Mouse (Mus musculus) stomach, postnatal 0 days (tissue): ENCODE data around the gene Tspan15. TPM values are rescaled to one million over a fixed set of nuclear protein-coding genes. Genes with fewer than 3 reads are reported as not detected.

Experiments
- ATAC-seq: fragments of 200-750 bp; cut with Nextera tagmentation; 2 replicates; pipeline ENCODE4 v1.8.0; 2017; ENCODE audit not compliant: low FRiP score, low TSS enrichment
- DNase-seq: peaks from one replicate; pipeline ENCODE4 v3.0.0-alpha.2; 2016; ENCODE audit warnings: low spot score
- H3K27ac ChIP-seq: fragments of 300-500 bp; sonication (generic); replicated peaks from 2 replicates; pipeline ENCODE4 v1.5.1; 2014; ENCODE audit warnings: mild to moderate bottlenecking, control low read depth
- H3K27me3 ChIP-seq: fragments of 300-500 bp; sonication (generic); 2 replicates; pipeline ENCODE4 v1.6.1; 2014; ENCODE audit warnings: low read length; ENCODE audit not compliant: control insufficient read depth, insufficient read depth
- H3K36me3 ChIP-seq: fragments of 300-500 bp; sonication (generic); 2 replicates; pipeline ENCODE4 v1.6.1; 2014; ENCODE audit warnings: low read length, mixed read lengths; ENCODE audit not compliant: control insufficient read depth, insufficient read depth
- H3K4me1 ChIP-seq: fragments of 300-500 bp; sonication (generic); replicated peaks from 2 replicates; pipeline ENCODE4 v1.6.1; 2014; ENCODE audit warnings: antibody characterized with exemption; ENCODE audit not compliant: control insufficient read depth, insufficient read depth
- H3K4me2 ChIP-seq: fragments of 300-500 bp; sonication (generic); replicated peaks from 2 replicates; pipeline ENCODE4 v1.6.1; 2014; ENCODE audit warnings: low read depth, mild to moderate bottlenecking, control low read depth, moderate library complexity
- H3K4me3 ChIP-seq: fragments of 300-500 bp; sonication (generic); 2 replicates; pipeline ENCODE4 v1.5.1; 2014; ENCODE audit warnings: low read depth, low read length, control low read depth
- H3K9ac ChIP-seq: fragments of 300-500 bp; sonication (generic); 2 replicates; pipeline ENCODE4 v1.6.1; 2014; ENCODE audit warnings: mild to moderate bottlenecking, low read length, control low read depth, mixed read lengths
- H3K9me3 ChIP-seq: fragments of 300-500 bp; sonication (generic); 2 replicates; pipeline ENCODE4 v1.6.1; 2016; ENCODE audit warnings: low read length; ENCODE audit not compliant: control insufficient read depth
- CTCF ChIP-seq: IDR thresholded peaks from 2 replicates; pipeline ENCODE4 v1.5.1; 2016; ENCODE audit warnings: antibody characterized with exemption, low read depth, mild to moderate bottlenecking, moderate library complexity
- EP300 ChIP-seq: optimal IDR thresholded peaks from 2 replicates; pipeline ENCODE3; 2016; ENCODE audit warnings: antibody characterized with exemption
- WGBS: fragments of 180-500 bp; shearing (Covaris S2); extraction: QIAGEN DNeasy Blood & Tissue Kit; methylation state at CpG from one replicate; pipeline ENCODE4 v1.1.7; 2014; 5-methylcytosine and 5-hydroxymethylcytosine counted together
- polyA plus RNA-seq: library from polyadenylated mRNA; unstranded; fragments of >200 nt; fragmentation: Nextera tagmentation; extraction: Ambion mirVana; gene quantifications from 2 replicates; pipeline ENCODE4 v1.2.1, GENCODE M21; 2015

Tspan15 gene
- 97.4 and 112 TPM in 2 replicates for polyA plus RNA-seq

GRCm38 (mm10) chr10:62230708-62231394 is at the start of gene Tspan15:
Gene Tspan15, minus strand, starts transcription at chr10:62231251.
- TF ChIP-seq CTCF (no peak), EP300 (no peak)
- peak; percentile 98 for DNase-seq
- Histone ChIP-seq H3K36me3 (no peaks in the 10 kb centered on the region), H3K4me3 (peak within 1 kb of the TSS; percentile 71), H3K9me3 (no peaks in the 10 kb centered on the region), H3K9ac (peak within 1 kb of the TSS; percentile 76), H3K27me3 (no peaks in the 10 kb centered on the region), H3K4me1 (no peaks in the 10 kb centered on the region), H3K27ac (peak within 1 kb of the TSS; percentile 73), H3K4me2 (peak within 1 kb of the TSS; percentile 78)
- peak; percentile 95 for ATAC-seq
- WGBS = 1% methylated on average over 47 of the region's 59 CpGs

GRCm38 (mm10) chr10:62279671-62280070 is 48.6 kb upstream of the Tspan15 start:
- DNase-seq (no peak), ATAC-seq (no peak)
- Histone ChIP-seq H3K4me1 (no peaks in the 10 kb centered on the region), H3K9me3 (no peaks in the 10 kb centered on the region), H3K27me3 (no peaks in the 10 kb centered on the region), H3K9ac (no peak overlapping the region), H3K4me2 (no peak overlapping the region), H3K36me3 (peaks cover 16% of the 10 kb centered on the region), H3K27ac (peak overlapping the region; percentile 56; the same call in 1 of the 2 replicates), H3K4me3 (no peak overlapping the region)
- no peak for TF ChIP-seq EP300
- TF ChIP-seq CTCF = no peak
- WGBS = 42% methylated on average over 4 of the region's 4 CpGs

GRCm38 (mm10) chr10:62279066-62279465 is 48.0 kb upstream of the Tspan15 start:
- 73% methylated on average over 2 of the region's 3 CpGs for WGBS
- Histone ChIP-seq H3K27me3 (no peaks in the 10 kb centered on the region), H3K4me2 (no peak overlapping the region), H3K9ac (no peak overlapping the region), H3K27ac (peak overlapping the region; percentile 63), H3K36me3 (peaks cover 20% of the 10 kb centered on the region), H3K4me1 (no peaks in the 10 kb centered on the region), H3K9me3 (no peaks in the 10 kb centered on the region), H3K4me3 (no peak overlapping the region)
- ATAC-seq = no peak
- TF ChIP-seq CTCF (no peak), EP300 (no peak)
- no peak for DNase-seq

- Histone ChIP-seq H3K9ac (no peak overlapping the region), H3K9me3 (no peaks in the 10 kb centered on the region), H3K27me3 (no peaks in the 10 kb centered on the region), H3K4me2 (no peak overlapping the region), H3K27ac (no peak overlapping the region), H3K4me3 (no peak overlapping the region), H3K36me3 (peaks cover 20% of the 10 kb centered on the region), H3K4me1 (no peaks in the 10 kb centered on the region)
- DNase-seq = no peak
- WGBS = 93% methylated on average over 18 of the region's 19 CpGs
- TF ChIP-seq EP300 (no peak), CTCF (no peak)
- no peak for ATAC-seq
Observed at GRCm38 (mm10) chr10:62277499-62278293, 46.6 kb upstream of the Tspan15 start.

GRCm38 (mm10) chr10:62275235-62275634 is 44.2 kb upstream of the Tspan15 start:
- H3K36me3 ChIP-seq = peaks cover 17% of the 10 kb centered on the region
- no peaks in the 10 kb centered on the region for H3K27me3 ChIP-seq
- ATAC-seq (no peak), DNase-seq (peak; percentile 84)
- TF ChIP-seq EP300 = no peak
- TF ChIP-seq CTCF = peak; percentile 91
- no peak overlapping the region for H3K9ac ChIP-seq
- H3K9me3 ChIP-seq = no peaks in the 10 kb centered on the region
- no peaks in the 10 kb centered on the region for H3K4me1 ChIP-seq
- H3K4me2 ChIP-seq = no peak overlapping the region
- H3K4me3 ChIP-seq = no peak overlapping the region
- H3K27ac ChIP-seq = no peak overlapping the region
- WGBS = 34% methylated on average over 4 of the region's 4 CpGs

- peaks cover 20% of the 10 kb centered on the region for H3K36me3 ChIP-seq
- WGBS = 85% methylated on average over 16 of the region's 16 CpGs
- DNase-seq (no peak), ATAC-seq (0 out of 2 replicates have a peak, but pooled peaks have one; percentile 27)
- H3K4me1 ChIP-seq = no peaks in the 10 kb centered on the region
- no peak overlapping the region for H3K27ac ChIP-seq
- H3K4me3 ChIP-seq = no peak overlapping the region
- no peaks in the 10 kb centered on the region for H3K27me3 ChIP-seq
- no peak for TF ChIP-seq CTCF
- no peak for TF ChIP-seq EP300
- no peak overlapping the region for H3K4me2 ChIP-seq
- H3K9me3 ChIP-seq = no peaks in the 10 kb centered on the region
- H3K9ac ChIP-seq = no peak overlapping the region
Observed at GRCm38 (mm10) chr10:62269278-62269677, 38.2 kb upstream of the Tspan15 start.
